Mouse (Mus musculus): ENCODE measurements around the gene 4921524J17Rik. TPM values are rescaled to one million over a fixed set of nuclear protein-coding genes. Genes with fewer than 3 reads are reported as not detected.

4921524J17Rik gene
- total and polyA plus RNA-seq, 3 experiments = 28.5 to 40.8 (median 31.5) TPM

GRCm38 (mm10) chr8:85427026-85427425 lies 5.6 kb downstream of the 4921524J17Rik start:
- peaks cover 30% of the 10 kb centered on the region for H3K36me3 ChIP-seq (replicated peaks)
- ATAC-seq (ENCODE audit: extremely low read depth, insufficient number of reproducible peaks, low FRiP score, poor library complexity, severe bottlenecking) = 0 out of 2 replicates have a peak, but pooled peaks have one; percentile 17
- H3K9me3 ChIP-seq (replicated peaks) = no peaks in the 10 kb centered on the region
- peaks cover 61% of the 10 kb centered on the region for H3K4me1 ChIP-seq (ENCODE audit: insufficient read depth, low read depth, low read length)
- H3K4me3 ChIP-seq (ENCODE audit: low read depth, low read length) = no peak overlapping the region; the same call in 1 of the 2 replicates
- TF ChIP-seq GATA2 (IDR thresholded peaks at IDR 0.05; ENCODE audit: borderline replicate concordance, low read depth, low read length) = no peak
- no peak for TF ChIP-seq CTCF (IDR thresholded peaks at IDR 0.05; ENCODE audit: low read depth, low read length)
- TF ChIP-seq TAL1 (conservative IDR thresholded peaks at IDR 0.05; ENCODE audit: low read depth, low read length) = 0 out of 2 replicates have a peak, but pooled peaks have one; percentile 21
- DNase-seq (ENCODE audit: low spot score) = no peak
- no peaks in the 10 kb centered on the region for H3K27me3 ChIP-seq (ENCODE audit: insufficient read depth, low read length)

GRCm38 (mm10) chr8:85421329-85421728 lies 11.3 kb downstream of the 4921524J17Rik start:
- no peak for TF ChIP-seq POLR2AphosphoS5 (IDR thresholded peaks at IDR 0.05; ENCODE audit: insufficient replicate concordance, low read depth, low read length)
- no peak for TF ChIP-seq CTCF (IDR thresholded peaks at IDR 0.05; ENCODE audit: low read depth, low read length)
- TF ChIP-seq TAL1 (conservative IDR thresholded peaks at IDR 0.05; ENCODE audit: low read depth, low read length) = no peak
- TF ChIP-seq GATA1 (IDR thresholded peaks at IDR 0.05; ENCODE audit: borderline replicate concordance, low read length) = no peak
- TF ChIP-seq GATA2 (IDR thresholded peaks at IDR 0.05; ENCODE audit: borderline replicate concordance, low read depth, low read length) = no peak
- Histone ChIP-seq H3K4me3 (ENCODE audit: low read depth, low read length) (no peak overlapping the region), H3K27me3 (ENCODE audit: insufficient read depth, low read length) (no peaks in the 10 kb centered on the region), H3K36me3 (replicated peaks) (peaks cover 72% of the 10 kb centered on the region), H3K4me1 (ENCODE audit: insufficient read depth, low read depth, low read length) (peaks cover 48% of the 10 kb centered on the region), H3K9me3 (replicated peaks) (no peaks in the 10 kb centered on the region)
- DNase-seq (ENCODE audit: low spot score) = no peak
- ATAC-seq (ENCODE audit: extremely low read depth, insufficient number of reproducible peaks, low FRiP score, poor library complexity, severe bottlenecking) = no peak

- Histone ChIP-seq H3K4me1 (ENCODE audit: insufficient read depth, low read depth, low read length) (peaks cover 17% of the 10 kb centered on the region), H3K27me3 (ENCODE audit: insufficient read depth, low read length) (no peaks in the 10 kb centered on the region), H3K4me3 (ENCODE audit: low read depth, low read length) (no peak overlapping the region), H3K9me3 (replicated peaks) (no peaks in the 10 kb centered on the region), H3K36me3 (replicated peaks) (peaks cover 42% of the 10 kb centered on the region)
- TF ChIP-seq GATA1 (IDR thresholded peaks at IDR 0.05; ENCODE audit: borderline replicate concordance, low read length) (no peak), TAL1 (conservative IDR thresholded peaks at IDR 0.05; ENCODE audit: low read depth, low read length) (no peak), POLR2AphosphoS5 (IDR thresholded peaks at IDR 0.05; ENCODE audit: insufficient replicate concordance, low read depth, low read length) (no peak), CTCF (IDR thresholded peaks at IDR 0.05; ENCODE audit: low read depth, low read length) (no peak), GATA2 (IDR thresholded peaks at IDR 0.05; ENCODE audit: borderline replicate concordance, low read depth, low read length) (no peak)
- DNase-seq (ENCODE audit: low spot score) (no peak), ATAC-seq (ENCODE audit: extremely low read depth, insufficient number of reproducible peaks, low FRiP score, poor library complexity, severe bottlenecking) (no peak)
Measured at GRCm38 (mm10) chr8:85408526-85408925, 24.1 kb downstream of the 4921524J17Rik start.

GRCm38 (mm10) chr8:85408053-85408505 lies 24.6 kb downstream of the 4921524J17Rik start:
- peaks cover 17% of the 10 kb centered on the region for H3K4me1 ChIP-seq (ENCODE audit: insufficient read depth, low read depth, low read length)
- TF ChIP-seq POLR2AphosphoS5 (IDR thresholded peaks at IDR 0.05; ENCODE audit: insufficient replicate concordance, low read depth, low read length) (no peak), TAL1 (conservative IDR thresholded peaks at IDR 0.05; ENCODE audit: low read depth, low read length) (no peak), GATA2 (IDR thresholded peaks at IDR 0.05; ENCODE audit: borderline replicate concordance, low read depth, low read length) (no peak), GATA1 (IDR thresholded peaks at IDR 0.05; ENCODE audit: borderline replicate concordance, low read length) (no peak), CTCF (IDR thresholded peaks at IDR 0.05; ENCODE audit: low read depth, low read length) (no peak)
- no peaks in the 10 kb centered on the region for H3K9me3 ChIP-seq (replicated peaks)
- H3K27me3 ChIP-seq (ENCODE audit: insufficient read depth, low read length) = no peaks in the 10 kb centered on the region
- DNase-seq (ENCODE audit: low spot score) = peak; percentile 26
- ATAC-seq (ENCODE audit: extremely low read depth, insufficient number of reproducible peaks, low FRiP score, poor library complexity, severe bottlenecking) = no peak
- H3K36me3 ChIP-seq (replicated peaks) = peaks cover 39% of the 10 kb centered on the region
- H3K4me3 ChIP-seq (ENCODE audit: low read depth, low read length) = no peak overlapping the region

- DNase-seq (ENCODE audit: low spot score) (no peak), ATAC-seq (ENCODE audit: extremely low read depth, insufficient number of reproducible peaks, low FRiP score, poor library complexity, severe bottlenecking) (no peak)
- peaks cover 17% of the 10 kb centered on the region for H3K4me1 ChIP-seq (ENCODE audit: insufficient read depth, low read depth, low read length)
- no peaks in the 10 kb centered on the region for H3K27me3 ChIP-seq (ENCODE audit: insufficient read depth, low read length)
- TF ChIP-seq GATA2 (IDR thresholded peaks at IDR 0.05; ENCODE audit: borderline replicate concordance, low read depth, low read length) (no peak), GATA1 (IDR thresholded peaks at IDR 0.05; ENCODE audit: borderline replicate concordance, low read length) (no peak), POLR2AphosphoS5 (IDR thresholded peaks at IDR 0.05; ENCODE audit: insufficient replicate concordance, low read depth, low read length) (no peak), CTCF (IDR thresholded peaks at IDR 0.05; ENCODE audit: low read depth, low read length) (no peak), TAL1 (conservative IDR thresholded peaks at IDR 0.05; ENCODE audit: low read depth, low read length) (no peak)
- no peak overlapping the region for H3K4me3 ChIP-seq (ENCODE audit: low read depth, low read length)
- H3K36me3 ChIP-seq (replicated peaks) = peaks cover 28% of the 10 kb centered on the region
- H3K9me3 ChIP-seq (replicated peaks) = no peaks in the 10 kb centered on the region
Measured at GRCm38 (mm10) chr8:85405961-85406360, 26.7 kb downstream of the 4921524J17Rik start.

- no peaks in the 10 kb centered on the region for H3K27me3 ChIP-seq (ENCODE audit: insufficient read depth, low read length)
- peaks cover 17% of the 10 kb centered on the region for H3K4me1 ChIP-seq (ENCODE audit: insufficient read depth, low read depth, low read length)
- no peak for DNase-seq (ENCODE audit: low spot score)
- H3K4me3 ChIP-seq (ENCODE audit: low read depth, low read length) = no peak overlapping the region
- ATAC-seq (ENCODE audit: extremely low read depth, insufficient number of reproducible peaks, low FRiP score, poor library complexity, severe bottlenecking) = no peak
- TF ChIP-seq CTCF (IDR thresholded peaks at IDR 0.05; ENCODE audit: low read depth, low read length) (no peak), GATA2 (IDR thresholded peaks at IDR 0.05; ENCODE audit: borderline replicate concordance, low read depth, low read length) (no peak), TAL1 (conservative IDR thresholded peaks at IDR 0.05; ENCODE audit: low read depth, low read length) (no peak), POLR2AphosphoS5 (IDR thresholded peaks at IDR 0.05; ENCODE audit: insufficient replicate concordance, low read depth, low read length) (no peak), GATA1 (IDR thresholded peaks at IDR 0.05; ENCODE audit: borderline replicate concordance, low read length) (no peak)
- H3K36me3 ChIP-seq (replicated peaks) = peaks cover 26% of the 10 kb centered on the region
- no peaks in the 10 kb centered on the region for H3K9me3 ChIP-seq (replicated peaks)
Measured at GRCm38 (mm10) chr8:85405418-85405817, 27.2 kb downstream of the 4921524J17Rik start.
